Mouse (Mus musculus): ENCODE data around the gene Apex1. TPM values are rescaled to one million over a fixed set of nuclear protein-coding genes. Genes with fewer than 3 reads are reported as not detected.

Gene Apex1
- polyA plus RNA-seq (2014; fragmentation: Illumina TruSeq; extraction: RNeasy Lipid Tissue Mini Kit (QIAGEN cat#74804); ENCODE audit: low read depth, low replicate concordance): 65.9 TPM

GRCm38 (mm10) chr14:50924281-50925064 lies at the start of gene Apex1, which contains the start of gene Osgep:
Apex1 (plus strand) TSS chr14:50924968.
Osgep (minus strand) TSS chr14:50924893.

DNA sequence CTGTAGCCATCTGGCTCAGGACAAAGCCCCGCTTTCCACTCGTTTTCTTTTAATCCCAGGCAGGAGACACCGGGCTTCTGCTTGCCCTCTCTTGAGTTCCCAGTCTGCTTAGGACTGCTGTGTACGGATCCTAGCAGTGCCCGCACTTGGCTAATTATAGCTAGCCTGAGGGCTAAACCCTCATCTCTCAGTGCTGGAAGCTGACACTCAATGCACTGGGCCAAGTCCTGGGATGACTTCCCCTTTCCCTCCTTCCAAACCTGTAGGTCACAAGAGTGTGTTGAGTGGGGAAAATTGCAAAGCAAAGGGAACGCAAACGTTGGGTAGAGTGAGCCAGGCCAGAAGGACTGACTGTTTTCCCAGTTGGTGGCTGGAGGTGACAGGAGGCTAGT lies 27.4 kb upstream of the Apex1 start, which contains the start of gene Klhl33:
Klhl33 (minus strand) TSS at position 134 of the 392 bp plus-strand sequence.

DNA sequence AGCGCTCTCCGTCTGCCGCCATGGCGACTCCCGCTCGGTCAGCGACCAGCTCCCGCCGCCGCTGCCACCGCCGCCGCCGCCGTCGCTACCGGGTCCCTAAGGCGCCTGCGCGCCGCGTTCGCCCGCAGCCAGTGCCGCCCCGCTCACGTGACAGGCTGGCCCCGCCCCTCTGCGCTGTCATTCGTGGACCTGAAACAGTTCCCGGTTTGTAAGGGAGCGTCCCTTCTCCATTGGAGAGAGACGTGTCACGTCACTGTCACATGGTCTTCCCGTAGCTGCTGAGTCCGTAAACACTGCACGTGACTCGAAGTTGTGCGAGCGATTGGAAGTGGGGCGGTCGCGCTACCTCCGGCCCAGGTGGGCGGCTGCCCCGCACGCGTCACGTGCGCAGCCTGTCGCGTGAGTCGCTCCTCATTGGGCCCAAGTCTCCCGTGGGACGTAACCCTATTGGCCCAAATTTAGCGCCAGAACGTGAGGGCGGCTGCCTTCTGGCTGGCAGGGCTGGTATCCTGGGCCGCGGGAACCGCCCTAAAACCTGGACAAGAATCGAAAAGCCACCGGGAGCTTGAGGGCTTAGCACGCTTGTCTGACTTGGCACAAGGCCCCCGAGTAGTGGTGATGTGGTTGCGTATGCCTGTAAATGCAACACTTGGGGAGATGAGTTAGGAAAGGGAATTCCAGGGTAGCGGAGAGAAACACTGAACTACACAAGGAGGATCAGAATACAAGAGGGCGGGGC lies 6.2 kb downstream of the Apex1 start, which contains the start of the genes Pip4p1 and Pnp:
Pip4p1 (minus strand) TSS at position 103 of the 739 bp plus-strand sequence.
Pnp (plus strand) TSS at position 329 of the 739 bp plus-strand sequence.

GRCm38 (mm10) chr14:50943932-50944667 lies 19.3 kb downstream of the Apex1 start, which contains the start of gene Gm49342:
Gm49342 (plus strand) TSS chr14:50944517.

GRCm38 (mm10) chr14:50955942-50956508 lies 31.3 kb downstream of the Apex1 start, which contains the start of gene Pnp2:
Pnp2 (plus strand) TSS chr14:50955992.

Other genes with a start within 250 kb of the Apex1 start
- not detected for gene Olfr747, start 231.8 kb upstream of the Apex1 start, polyA plus RNA-seq (2014; fragmentation: Illumina TruSeq; extraction: RNeasy Lipid Tissue Mini Kit (QIAGEN cat#74804); ENCODE audit: low read depth, low replicate concordance)
- not detected for gene Olfr748, start 217.6 kb upstream of the Apex1 start, polyA plus RNA-seq (2014; fragmentation: Illumina TruSeq; extraction: RNeasy Lipid Tissue Mini Kit (QIAGEN cat#74804); ENCODE audit: low read depth, low replicate concordance)
- not detected for gene Olfr749, start 179.9 kb upstream of the Apex1 start, polyA plus RNA-seq (2014; fragmentation: Illumina TruSeq; extraction: RNeasy Lipid Tissue Mini Kit (QIAGEN cat#74804); ENCODE audit: low read depth, low replicate concordance)
- 33.6 TPM for gene Ttc5, start 139.4 kb upstream of the Apex1 start, polyA plus RNA-seq (2014; fragmentation: Illumina TruSeq; extraction: RNeasy Lipid Tissue Mini Kit (QIAGEN cat#74804); ENCODE audit: low read depth, low replicate concordance)
- not detected for gene Ccnb1ip1, start 117.2 kb upstream of the Apex1 start, polyA plus RNA-seq (2014; fragmentation: Illumina TruSeq; extraction: RNeasy Lipid Tissue Mini Kit (QIAGEN cat#74804); ENCODE audit: low read depth, low replicate concordance)
- gene Parp2, start 117.1 kb upstream of the Apex1 start, polyA plus RNA-seq (2014; fragmentation: Illumina TruSeq; extraction: RNeasy Lipid Tissue Mini Kit (QIAGEN cat#74804); ENCODE audit: low read depth, low replicate concordance): 33.7 TPM
- 28.4 TPM for gene Tep1, start 54.4 kb upstream of the Apex1 start, polyA plus RNA-seq (2014; fragmentation: Illumina TruSeq; extraction: RNeasy Lipid Tissue Mini Kit (QIAGEN cat#74804); ENCODE audit: low read depth, low replicate concordance)
- 1.9 TPM for gene Klhl33, start 27.5 kb upstream of the Apex1 start, polyA plus RNA-seq (2014; fragmentation: Illumina TruSeq; extraction: RNeasy Lipid Tissue Mini Kit (QIAGEN cat#74804); ENCODE audit: low read depth, low replicate concordance)
- gene Osgep, start 75 bp upstream of the Apex1 start, polyA plus RNA-seq (2014; fragmentation: Illumina TruSeq; extraction: RNeasy Lipid Tissue Mini Kit (QIAGEN cat#74804); ENCODE audit: low read depth, low replicate concordance): 66.1 TPM
- gene Pip4p1, start 5.9 kb downstream of the Apex1 start, polyA plus RNA-seq (2014; fragmentation: Illumina TruSeq; extraction: RNeasy Lipid Tissue Mini Kit (QIAGEN cat#74804); ENCODE audit: low read depth, low replicate concordance): 62.6 TPM
- 85.6 TPM for gene Pnp, start 6.1 kb downstream of the Apex1 start, polyA plus RNA-seq (2014; fragmentation: Illumina TruSeq; extraction: RNeasy Lipid Tissue Mini Kit (QIAGEN cat#74804); ENCODE audit: low read depth, low replicate concordance)
- gene Gm49342, start 19.5 kb downstream of the Apex1 start, polyA plus RNA-seq (2014; fragmentation: Illumina TruSeq; extraction: RNeasy Lipid Tissue Mini Kit (QIAGEN cat#74804); ENCODE audit: low read depth, low replicate concordance): 94.9 TPM
- gene Pnp2, start 31.0 kb downstream of the Apex1 start, polyA plus RNA-seq (2014; fragmentation: Illumina TruSeq; extraction: RNeasy Lipid Tissue Mini Kit (QIAGEN cat#74804); ENCODE audit: low read depth, low replicate concordance): 6.4 TPM
- 2,147 TPM for gene Rnase10, start 82.8 kb downstream of the Apex1 start, polyA plus RNA-seq (2014; fragmentation: Illumina TruSeq; extraction: RNeasy Lipid Tissue Mini Kit (QIAGEN cat#74804); ENCODE audit: low read depth, low replicate concordance)
- 2,038 TPM for gene Rnase9, start 116.9 kb downstream of the Apex1 start, polyA plus RNA-seq (2014; fragmentation: Illumina TruSeq; extraction: RNeasy Lipid Tissue Mini Kit (QIAGEN cat#74804); ENCODE audit: low read depth, low replicate concordance)
- 24.1 TPM for gene Rnase11, start 125.2 kb downstream of the Apex1 start, polyA plus RNA-seq (2014; fragmentation: Illumina TruSeq; extraction: RNeasy Lipid Tissue Mini Kit (QIAGEN cat#74804); ENCODE audit: low read depth, low replicate concordance)
- 742 TPM for gene Rnase12, start 132.7 kb downstream of the Apex1 start, polyA plus RNA-seq (2014; fragmentation: Illumina TruSeq; extraction: RNeasy Lipid Tissue Mini Kit (QIAGEN cat#74804); ENCODE audit: low read depth, low replicate concordance)
- not detected for gene Olfr750, start 149.5 kb downstream of the Apex1 start, polyA plus RNA-seq (2014; fragmentation: Illumina TruSeq; extraction: RNeasy Lipid Tissue Mini Kit (QIAGEN cat#74804); ENCODE audit: low read depth, low replicate concordance)
- gene Rnase4, start 166.1 kb downstream of the Apex1 start, polyA plus RNA-seq (2014; fragmentation: Illumina TruSeq; extraction: RNeasy Lipid Tissue Mini Kit (QIAGEN cat#74804); ENCODE audit: low read depth, low replicate concordance): 182 TPM
- 18.2 TPM for gene Ang, start 166.2 kb downstream of the Apex1 start, polyA plus RNA-seq (2014; fragmentation: Illumina TruSeq; extraction: RNeasy Lipid Tissue Mini Kit (QIAGEN cat#74804); ENCODE audit: low read depth, low replicate concordance)
- gene Eddm3b, start 189.5 kb downstream of the Apex1 start, polyA plus RNA-seq (2014; fragmentation: Illumina TruSeq; extraction: RNeasy Lipid Tissue Mini Kit (QIAGEN cat#74804); ENCODE audit: low read depth, low replicate concordance): 270 TPM
- 13.8 TPM for gene Rnase6, start 198.9 kb downstream of the Apex1 start, polyA plus RNA-seq (2014; fragmentation: Illumina TruSeq; extraction: RNeasy Lipid Tissue Mini Kit (QIAGEN cat#74804); ENCODE audit: low read depth, low replicate concordance)
- gene Rnase1, start 221.8 kb downstream of the Apex1 start, polyA plus RNA-seq (2014; fragmentation: Illumina TruSeq; extraction: RNeasy Lipid Tissue Mini Kit (QIAGEN cat#74804); ENCODE audit: low read depth, low replicate concordance): 1.8 TPM
- gene Rnase2b, start 237.3 kb downstream of the Apex1 start, polyA plus RNA-seq (2014; fragmentation: Illumina TruSeq; extraction: RNeasy Lipid Tissue Mini Kit (QIAGEN cat#74804); ENCODE audit: low read depth, low replicate concordance): not detected